Mouse (Mus musculus) forebrain, embryonic 16.5 days (tissue): ENCODE results near the gene Rcc2. TPM values are rescaled to one million over a fixed set of nuclear protein-coding genes. Genes with fewer than 3 reads are reported as not detected.

ENCODE experiments used
- ATAC-seq: fragments of 200-750 bp; cut with Nextera tagmentation; 2 replicates; pipeline ENCODE4 v1.8.0; 2017; ENCODE audit warnings: mild to moderate bottlenecking, moderate library complexity
- H3K27ac ChIP-seq: fragments of 300-500 bp; sonication (generic); 2 replicates; pipeline ENCODE4 v1.5.1; 2014; ENCODE audit warnings: low read length, control low read depth
- H3K27me3 ChIP-seq: fragments of 300-500 bp; sonication (generic); replicated peaks from 2 replicates; pipeline ENCODE4 v1.6.1; 2014; ENCODE audit warnings: low read length; ENCODE audit not compliant: control insufficient read depth, insufficient read depth
- H3K36me3 ChIP-seq: fragments of 300-500 bp; sonication (generic); 2 replicates; pipeline ENCODE4 v1.6.1; 2014; ENCODE audit not compliant: control insufficient read depth, insufficient read depth
- H3K4me1 ChIP-seq: fragments of 300-500 bp; sonication (generic); replicated peaks from 2 replicates; pipeline ENCODE4 v1.6.1; 2014; ENCODE audit warnings: low read length; ENCODE audit not compliant: control insufficient read depth, insufficient read depth
- H3K4me2 ChIP-seq: fragments of 300-500 bp; sonication (generic); 2 replicates; pipeline ENCODE4 v1.6.1; 2014; ENCODE audit warnings: mild to moderate bottlenecking, low read length, control low read depth
- H3K4me3 ChIP-seq: fragments of 300-500 bp; sonication (generic); replicated peaks from 2 replicates; pipeline ENCODE4 v1.5.1; 2014; ENCODE audit warnings: mild to moderate bottlenecking, low read length, control low read depth
- H3K9ac ChIP-seq: fragments of 300-500 bp; sonication (generic); replicated peaks from 2 replicates; pipeline ENCODE4 v1.6.1; 2014; ENCODE audit warnings: low read depth, low read length, control low read depth
- H3K9me3 ChIP-seq: fragments of 300-500 bp; sonication (generic); 2 replicates; pipeline ENCODE4 v1.6.1; 2016; ENCODE audit warnings: low read length; ENCODE audit not compliant: control insufficient read depth
- WGBS: fragments of 180-500 bp; shearing (Covaris S2); extraction: QIAGEN DNeasy Blood & Tissue Kit; methylation state at CpG from one replicate; pipeline ENCODE4 v1.1.7; 2014; 5-methylcytosine and 5-hydroxymethylcytosine counted together
- polyA plus RNA-seq: library from polyadenylated mRNA; unstranded; fragments of >200 nt; fragmentation: Nextera tagmentation; extraction: Ambion mirVana; gene quantifications from 2 replicates; pipeline ENCODE4 v1.2.1, GENCODE M21; 2015

The Rcc2 gene
- 19.1 and 20.1 TPM in 2 replicates for polyA plus RNA-seq

DNA sequence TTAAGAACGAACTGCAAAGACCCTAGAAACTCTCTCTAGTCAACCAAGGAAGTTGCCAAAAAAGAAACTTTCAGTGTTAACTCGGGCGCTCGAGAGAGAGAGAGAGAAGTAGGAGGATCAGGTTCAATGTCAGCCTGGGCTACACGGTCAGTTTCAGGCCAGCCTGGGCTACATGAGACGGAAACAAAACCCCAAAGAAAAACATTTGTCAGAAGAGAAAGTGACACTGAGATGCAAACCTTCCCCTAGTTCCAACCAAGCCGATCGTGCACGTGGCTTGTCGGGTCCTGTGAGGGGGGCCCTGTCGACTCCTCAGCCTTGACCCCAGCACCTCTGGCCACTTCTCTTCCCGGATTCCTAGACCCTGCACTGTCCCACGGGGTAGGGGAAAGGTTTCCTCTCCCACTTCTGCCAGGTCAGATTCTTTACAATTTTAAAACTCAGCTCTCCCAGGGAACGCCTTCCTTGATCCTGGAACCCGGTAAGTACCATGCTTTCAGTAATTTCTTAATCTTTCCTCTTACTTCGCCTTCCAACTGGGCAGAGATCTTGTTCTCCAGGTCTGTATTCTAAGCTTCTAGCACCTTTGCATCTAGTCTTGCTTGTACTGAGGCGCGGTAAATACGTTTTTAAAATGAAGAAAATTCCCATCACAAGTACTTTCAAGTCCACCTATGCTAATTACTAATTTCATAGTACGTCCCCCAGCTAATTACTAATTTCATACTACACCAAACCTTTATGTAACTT, at the start of gene Rcc2:
TSS of gene Rcc2 (plus strand) at position 273 of the 750 bp plus-strand sequence.
- peak within 1 kb of the TSS; percentile 90 for H3K9ac ChIP-seq
- no peaks in the 10 kb centered on the region for H3K36me3 ChIP-seq
- WGBS = 7% methylated on average over 20 of the region's 20 CpGs
- H3K27ac ChIP-seq = peak within 1 kb of the TSS; percentile 90
- H3K4me2 ChIP-seq = peak within 1 kb of the TSS; percentile 81
- peak within 1 kb of the TSS; percentile 87 for H3K4me3 ChIP-seq
- peaks cover 37% of the 10 kb centered on the region for H3K4me1 ChIP-seq
- ATAC-seq = no peak
- peaks cover 17% of the 10 kb centered on the region for H3K27me3 ChIP-seq
- no peaks in the 10 kb centered on the region for H3K9me3 ChIP-seq

DNA sequence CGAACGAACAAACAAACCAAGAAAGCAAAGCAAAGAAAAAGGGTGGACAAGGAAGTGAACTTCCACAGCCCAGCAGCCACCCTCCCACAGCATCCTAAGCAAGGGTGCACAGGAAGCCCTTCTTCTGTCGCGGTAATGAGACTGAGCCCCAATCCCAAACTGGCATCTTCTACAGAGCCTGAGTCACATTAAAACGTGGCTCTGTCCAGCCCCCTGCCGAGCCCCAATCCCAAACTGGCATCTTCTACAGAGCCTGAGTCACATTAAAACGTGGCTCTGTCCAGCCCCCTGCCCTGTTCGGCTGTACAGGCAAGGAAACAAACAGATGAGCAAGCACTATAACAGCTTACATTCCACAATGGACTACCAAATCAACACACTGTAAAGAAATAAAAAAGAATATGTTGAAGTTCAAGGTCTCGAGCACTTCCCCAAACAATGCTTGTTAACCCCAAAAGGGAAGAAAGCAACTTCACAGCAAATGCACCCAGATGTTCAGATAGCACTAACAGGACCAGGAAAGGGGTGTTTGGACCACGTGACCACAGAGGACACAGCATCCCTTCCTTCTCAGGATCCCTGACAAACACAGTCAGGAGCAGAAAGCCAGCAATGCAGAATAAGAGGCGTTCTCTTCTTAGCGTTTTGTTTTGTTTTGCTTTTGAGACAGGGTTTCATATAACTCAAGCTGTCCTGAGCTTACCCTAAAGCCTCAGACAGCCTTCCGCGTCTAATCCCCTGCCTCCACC, 46.3 kb upstream of the Rcc2 start:
- Histone ChIP-seq H3K4me1 (peaks cover 24% of the 10 kb centered on the region), H3K4me3 (no peak overlapping the region), H3K9me3 (no peaks in the 10 kb centered on the region), H3K9ac (no peak overlapping the region), H3K27me3 (no peaks in the 10 kb centered on the region), H3K4me2 (no peak overlapping the region), H3K27ac (no peak overlapping the region), H3K36me3 (no peaks in the 10 kb centered on the region)
- 46% methylated on average over 14 of the region's 14 CpGs for WGBS
- no peak for ATAC-seq

DNA sequence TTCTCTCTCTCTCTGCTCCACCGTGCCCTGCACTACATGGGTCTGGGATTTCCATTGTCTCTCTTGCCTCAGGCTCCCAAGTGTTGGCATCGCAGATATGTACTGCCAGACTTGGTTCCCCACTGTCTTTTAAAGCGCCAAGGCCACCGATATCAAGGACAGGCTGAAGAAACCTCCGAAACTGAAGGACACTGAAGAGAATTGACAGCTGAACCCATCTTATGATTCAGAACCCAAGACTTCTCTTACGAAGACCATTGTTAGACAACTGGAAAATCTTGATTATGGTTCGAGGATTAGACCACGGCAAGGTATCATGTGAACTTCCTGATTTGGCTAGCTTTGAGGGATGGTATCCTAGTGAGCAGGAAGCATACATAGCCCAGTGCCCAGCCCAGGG, 45.5 kb upstream of the Rcc2 start:
- ATAC-seq = no peak
- H3K4me1 ChIP-seq = peaks cover 16% of the 10 kb centered on the region
- no peak overlapping the region for H3K27ac ChIP-seq
- H3K9ac ChIP-seq = no peak overlapping the region
- H3K36me3 ChIP-seq = no peaks in the 10 kb centered on the region
- no peaks in the 10 kb centered on the region for H3K27me3 ChIP-seq
- no peak overlapping the region for H3K4me3 ChIP-seq
- WGBS = 68% methylated on average over 8 of the region's 8 CpGs
- H3K4me2 ChIP-seq = no peak overlapping the region
- no peaks in the 10 kb centered on the region for H3K9me3 ChIP-seq

DNA sequence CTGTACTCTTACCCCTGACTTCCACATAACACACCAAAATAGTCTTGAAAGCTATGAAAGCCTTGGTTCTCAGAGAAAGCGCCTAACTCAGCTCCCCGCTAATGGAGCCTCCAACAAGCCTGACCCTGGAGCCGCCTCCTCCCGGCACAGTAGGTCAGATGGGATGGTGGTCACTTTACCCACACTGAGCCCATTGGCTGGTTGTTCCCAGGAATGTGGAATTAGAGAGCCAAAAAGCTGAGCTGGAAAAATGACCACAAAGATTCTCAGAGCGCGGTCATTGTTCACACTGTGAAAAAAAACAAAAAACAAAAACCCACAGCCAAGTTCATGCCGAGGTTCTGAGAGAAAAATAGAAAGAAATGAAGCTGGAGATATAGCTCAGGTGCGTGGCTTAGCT, 43.8 kb upstream of the Rcc2 start:
- WGBS = 60% methylated on average over 8 of the region's 8 CpGs
- no peak overlapping the region; the same call in 1 of the 2 replicates for H3K27ac ChIP-seq
- no peaks in the 10 kb centered on the region for H3K9me3 ChIP-seq

DNA sequence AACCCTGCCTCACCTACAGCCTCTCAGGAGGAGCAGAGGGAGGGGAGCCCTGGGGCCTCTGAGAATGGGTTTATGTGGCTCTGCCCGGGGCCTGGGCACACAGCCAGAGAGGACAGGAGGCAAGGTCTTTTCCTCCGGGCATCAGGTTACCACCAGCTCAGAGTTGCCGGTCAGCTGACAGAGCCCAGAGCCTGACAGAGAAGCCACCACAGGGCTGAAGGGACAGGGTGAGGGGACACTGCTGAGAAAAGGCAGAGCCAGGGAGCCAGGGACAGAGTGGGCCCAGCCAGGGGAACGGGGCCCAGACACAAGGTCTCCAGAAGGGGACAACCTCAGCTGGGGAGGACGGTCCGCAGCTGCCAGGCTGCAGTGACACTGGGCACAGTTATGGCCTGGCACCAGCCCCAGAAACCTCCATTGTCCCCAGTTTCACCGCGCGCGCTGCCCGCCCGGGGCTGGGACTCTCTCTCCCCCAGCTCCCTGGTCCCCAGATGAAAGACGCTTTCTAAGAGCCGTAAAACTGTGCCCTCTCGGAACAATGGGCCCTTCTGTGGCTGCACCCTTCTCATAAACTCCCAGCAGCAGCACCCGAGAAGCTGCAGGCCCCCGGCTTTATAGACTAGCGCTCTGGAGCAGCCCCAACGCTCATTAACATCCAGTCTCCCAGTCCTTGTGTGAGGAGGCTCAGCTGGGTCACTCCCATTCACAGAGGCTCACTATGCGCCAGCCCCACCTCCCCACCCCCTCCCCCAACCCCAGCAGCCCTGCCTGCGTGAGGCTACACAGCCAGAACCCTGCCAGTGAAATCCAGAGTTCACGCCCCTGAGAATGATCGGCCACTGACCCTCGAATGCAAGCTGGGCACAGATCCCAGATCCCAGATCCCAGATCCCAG, 42.4 kb upstream of the Rcc2 start:
- Histone ChIP-seq H3K27me3 (no peaks in the 10 kb centered on the region), H3K4me3 (no peak overlapping the region), H3K4me2 (peak overlapping the region; percentile 10; the same call in 1 of the 2 replicates), H3K9ac (peak overlapping the region; percentile 36), H3K9me3 (no peaks in the 10 kb centered on the region), H3K4me1 (peaks cover 16% of the 10 kb centered on the region), H3K36me3 (no peaks in the 10 kb centered on the region), H3K27ac (peak overlapping the region; percentile 87)
- 1% methylated on average over 24 of the region's 24 CpGs for WGBS
- ATAC-seq = peak; percentile 93

More for the DNA sequence above, 43.8 kb upstream of the Rcc2 start:
- no peak for ATAC-seq
- no peak overlapping the region for H3K4me2 ChIP-seq
- H3K4me3 ChIP-seq = no peak overlapping the region
- no peak overlapping the region for H3K9ac ChIP-seq
- H3K36me3 ChIP-seq = no peaks in the 10 kb centered on the region
- peaks cover 16% of the 10 kb centered on the region for H3K4me1 ChIP-seq
- no peaks in the 10 kb centered on the region for H3K27me3 ChIP-seq

DNA sequence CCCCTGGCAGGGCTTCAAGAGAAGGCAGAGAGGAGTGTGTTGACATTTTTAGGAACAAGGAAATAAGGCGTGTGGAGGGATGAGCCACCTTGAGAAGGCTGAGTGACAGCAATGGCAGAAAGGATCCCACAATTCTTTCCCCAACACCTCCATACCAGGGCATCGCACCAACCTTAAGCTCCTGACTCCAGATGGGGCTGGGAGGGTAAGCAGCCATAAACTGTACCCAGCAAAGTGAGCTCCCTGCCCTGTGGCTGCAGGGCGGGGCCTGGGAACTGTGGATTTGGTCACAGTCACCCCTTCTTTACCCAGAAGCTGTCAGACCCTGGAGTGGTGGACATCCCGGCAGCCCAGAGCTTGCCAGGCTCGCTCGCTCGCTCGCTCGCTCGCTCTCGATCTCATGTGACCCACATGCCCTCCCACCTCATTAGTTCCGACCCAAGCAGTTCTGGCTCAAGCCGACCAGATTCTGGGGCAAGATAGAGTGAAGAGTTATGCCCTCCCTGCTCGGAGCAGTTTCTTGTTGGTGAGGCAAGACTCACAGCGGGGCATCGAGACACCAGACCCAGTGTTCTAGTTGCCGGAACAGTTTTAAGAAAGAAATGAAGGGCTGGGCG, 38.8 kb upstream of the Rcc2 start:
- peaks cover 16% of the 10 kb centered on the region for H3K4me1 ChIP-seq
- 78% methylated on average over 18 of the region's 18 CpGs for WGBS
- H3K4me3 ChIP-seq = no peak overlapping the region
- no peaks in the 10 kb centered on the region for H3K9me3 ChIP-seq
- H3K4me2 ChIP-seq = no peak overlapping the region
- no peak overlapping the region for H3K9ac ChIP-seq
- no peak for ATAC-seq
- H3K27me3 ChIP-seq = no peaks in the 10 kb centered on the region
- no peak overlapping the region for H3K27ac ChIP-seq
- H3K36me3 ChIP-seq = no peaks in the 10 kb centered on the region

DNA sequence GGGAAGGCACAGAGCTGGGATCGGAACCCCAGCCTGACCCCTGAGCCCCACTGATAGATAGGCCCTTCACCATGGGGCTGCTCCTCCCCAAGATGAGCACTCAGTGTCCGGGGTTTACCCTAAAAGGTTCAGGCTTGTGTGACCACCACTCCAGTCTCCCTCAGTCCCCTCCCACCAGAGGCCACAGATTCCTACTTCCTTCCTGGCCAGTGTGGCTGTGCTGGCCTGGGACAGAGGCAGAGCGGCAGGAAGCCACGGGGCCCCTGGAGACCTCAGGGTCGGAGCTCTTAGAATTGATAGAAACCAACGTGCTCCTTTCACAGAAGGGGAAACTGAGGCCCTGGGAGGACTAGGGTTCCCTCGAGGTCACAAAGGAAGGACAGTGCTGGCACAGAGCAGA, 37.9 kb upstream of the Rcc2 start:
- WGBS = 52% methylated on average over 7 of the region's 7 CpGs
- Histone ChIP-seq H3K27ac (no peak overlapping the region), H3K4me2 (no peak overlapping the region), H3K4me1 (peaks cover 12% of the 10 kb centered on the region), H3K27me3 (no peaks in the 10 kb centered on the region), H3K4me3 (no peak overlapping the region), H3K36me3 (no peaks in the 10 kb centered on the region), H3K9ac (no peak overlapping the region), H3K9me3 (no peaks in the 10 kb centered on the region)
- no peak for ATAC-seq

DNA sequence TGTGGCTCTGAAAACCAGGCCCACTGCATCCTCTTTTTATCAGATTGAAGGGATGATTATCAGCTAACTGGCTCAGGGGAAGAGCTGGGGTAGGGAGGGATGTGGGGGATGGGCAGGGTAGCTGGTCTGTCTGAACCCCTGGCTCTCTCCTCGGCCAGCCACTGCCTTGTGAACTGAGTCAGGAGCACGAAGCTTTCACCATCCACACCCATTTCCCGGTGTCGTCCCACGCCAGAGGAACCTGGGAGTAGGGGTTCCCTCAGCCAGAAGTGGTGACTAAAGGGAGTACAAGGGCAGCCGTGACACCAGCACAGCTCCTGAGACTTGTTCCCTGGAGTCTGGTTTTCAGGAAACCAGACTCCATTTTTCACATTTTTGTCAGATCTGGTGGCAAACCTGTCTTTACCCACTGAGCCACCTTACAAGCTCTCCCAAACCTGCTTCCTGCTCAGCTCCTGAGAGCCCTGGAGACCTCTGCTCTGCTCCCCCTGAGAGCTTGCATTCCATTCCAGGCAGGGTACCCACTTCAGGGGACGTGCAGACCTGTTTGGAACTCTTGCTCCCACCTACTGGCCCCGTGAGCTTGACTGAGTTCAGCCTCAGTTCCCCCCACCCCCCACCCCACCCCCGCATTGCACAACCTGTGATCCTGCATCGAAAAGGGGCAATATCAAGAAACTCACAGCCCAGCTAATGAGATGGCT, 37.3 kb upstream of the Rcc2 start:
- WGBS = 45% methylated on average over 10 of the region's 10 CpGs
- no peak overlapping the region for H3K9ac ChIP-seq
- H3K4me1 ChIP-seq = peaks cover 7% of the 10 kb centered on the region
- no peak for ATAC-seq
- H3K36me3 ChIP-seq = no peaks in the 10 kb centered on the region
- H3K27ac ChIP-seq = no peak overlapping the region
- no peak overlapping the region for H3K4me2 ChIP-seq
- no peaks in the 10 kb centered on the region for H3K27me3 ChIP-seq
- no peaks in the 10 kb centered on the region for H3K9me3 ChIP-seq
- H3K4me3 ChIP-seq = no peak overlapping the region
